Mouse (Mus musculus) G1E-ER4 (cell line): Measurements from ENCODE around the gene Kti12. TPM values are rescaled to one million over a fixed set of nuclear protein-coding genes. Genes with fewer than 3 reads are reported as not detected.

Experiments used
- GATA1 ChIP-seq: IDR thresholded peaks from one replicate; pipeline ENCODE4 v1.8.0; 2012; ENCODE audit warnings: low read length, inconsistent platforms
- polyA plus RNA-seq: library from polyadenylated mRNA; stranded (reverse); fragments of >175 nt; gene quantifications from 2 replicates; pipeline ENCODE4 v1.2.3, GENCODE M21; 2012

Kti12 gene
- 95.2 and 134 TPM in 2 replicates for polyA plus RNA-seq

- no peak for TF ChIP-seq GATA1
Measured at GRCm38 (mm10) chr4:108847715-108848504, at the start of gene Kti12. TSS of gene Kti12 (plus strand) at chr4:108847785.

- no peak for TF ChIP-seq GATA1
Measured at GRCm38 (mm10) chr4:108798083-108798830, 49.3 kb upstream of the Kti12 start.

- no peak for TF ChIP-seq GATA1
Measured at GRCm38 (mm10) chr4:108803535-108803934, 44.0 kb upstream of the Kti12 start.

GRCm38 (mm10) chr4:108811142-108811541, 36.4 kb upstream of the Kti12 start:
- no peak for TF ChIP-seq GATA1

GRCm38 (mm10) chr4:108811550-108811949, 36.0 kb upstream of the Kti12 start:
- no peak for TF ChIP-seq GATA1

GRCm38 (mm10) chr4:108825677-108826076, 21.9 kb upstream of the Kti12 start:
- TF ChIP-seq GATA1 = no peak

GRCm38 (mm10) chr4:108826096-108826495, 21.5 kb upstream of the Kti12 start:
- no peak for TF ChIP-seq GATA1

GRCm38 (mm10) chr4:108826643-108827042, 20.9 kb upstream of the Kti12 start:
- TF ChIP-seq GATA1 = no peak

- no peak for TF ChIP-seq GATA1
Measured at GRCm38 (mm10) chr4:108830698-108831097, 16.9 kb upstream of the Kti12 start.

- TF ChIP-seq GATA1 = no peak
Measured at GRCm38 (mm10) chr4:108832916-108833827, 14.4 kb upstream of the Kti12 start, which contains the start of gene Btf3l4. TSS of gene Btf3l4 (minus strand) at chr4:108833614.

- no peak for TF ChIP-seq GATA1
Measured at GRCm38 (mm10) chr4:108833828-108834114, 13.8 kb upstream of the Kti12 start.

GRCm38 (mm10) chr4:108834115-108834970, 13.2 kb upstream of the Kti12 start, which contains the start of gene Txndc12:
TSS of gene Txndc12 (plus strand) at chr4:108834601.
- no peak for TF ChIP-seq GATA1

- TF ChIP-seq GATA1 = no peak
Measured at GRCm38 (mm10) chr4:108834971-108835311, 12.6 kb upstream of the Kti12 start.

- TF ChIP-seq GATA1 = no peak
Measured at GRCm38 (mm10) chr4:108835496-108835895, 12.1 kb upstream of the Kti12 start.

GRCm38 (mm10) chr4:108838031-108838430, 9.6 kb upstream of the Kti12 start:
- TF ChIP-seq GATA1 = no peak
